Mouse (Mus musculus) embryonic fibroblast, embryonic 13.5 days (primary cell): ENCODE measurements around the gene Cga. TPM values are rescaled to one million over a fixed set of nuclear protein-coding genes. Genes with fewer than 3 reads are reported as not detected.

Experiments
- H3K27ac ChIP-seq: 2 replicates; pipeline ENCODE4 v1.5.1; 2012; ENCODE audit warnings: low read length, control low read depth, inconsistent platforms; ENCODE audit not compliant: insufficient read depth
- H3K4me1 ChIP-seq: 2 replicates; pipeline ENCODE4 v1.6.1; 2011; ENCODE audit warnings: low read length; ENCODE audit not compliant: control insufficient read depth, insufficient read depth
- H3K4me3 ChIP-seq: 2 replicates; pipeline ENCODE4 v1.5.1; 2011; ENCODE audit warnings: mild to moderate bottlenecking, control low read depth, low read length; ENCODE audit not compliant: insufficient read depth
- CTCF ChIP-seq: IDR thresholded peaks from 2 replicates; pipeline ENCODE4 v1.5.1; 2011; ENCODE audit warnings: mild to moderate bottlenecking, control low read depth, low read length, moderate library complexity, borderline replicate concordance; ENCODE audit not compliant: insufficient read depth
- POLR2A ChIP-seq: IDR thresholded peaks from 2 replicates; pipeline ENCODE4 v1.6.1; 2011; ENCODE audit warnings: low read depth, mild to moderate bottlenecking, control low read depth, low read length, moderate library complexity
- polyA plus RNA-seq: library from polyadenylated mRNA; stranded (reverse); fragments of >200 nt; gene quantifications from 2 replicates; pipeline ENCODE4 v1.2.4, GENCODE M21; 2011; ENCODE audit warnings: low read depth; ENCODE audit not compliant: missing spikeins, insufficient read length

Cga gene
- not detected in 2 replicates for polyA plus RNA-seq

- Histone ChIP-seq H3K27ac (no peak within 1 kb of the TSS), H3K4me1 (0 out of 2 replicates have a peak, but pooled peaks cover 3% of the 10 kb centered on the region), H3K4me3 (no peak within 1 kb of the TSS)
- TF ChIP-seq CTCF, result no peak
- no peak for TF ChIP-seq POLR2A
Observed at GRCm38 (mm10) chr4:34893479-34893878, at the start of gene Cga. Gene Cga (plus strand): TSS chr4:34893779.

- TF ChIP-seq CTCF, result no peak
- TF ChIP-seq POLR2A, result no peak
- Histone ChIP-seq H3K4me3 (no peak overlapping the region), H3K4me1 (no peaks in the 10 kb centered on the region; the same call in 1 of the 2 replicates), H3K27ac (no peak overlapping the region)
Observed at GRCm38 (mm10) chr4:34843839-34844238, 49.7 kb upstream of the Cga start.

- H3K4me3 ChIP-seq, result no peak overlapping the region
- no peak overlapping the region for H3K27ac ChIP-seq
- no peaks in the 10 kb centered on the region; the same call in 1 of the 2 replicates for H3K4me1 ChIP-seq
- TF ChIP-seq CTCF, result no peak
- TF ChIP-seq POLR2A, result no peak
Observed at GRCm38 (mm10) chr4:34847679-34848309, 45.8 kb upstream of the Cga start.

GRCm38 (mm10) chr4:34850156-34850555, 43.4 kb upstream of the Cga start:
- H3K4me1 ChIP-seq, result no peaks in the 10 kb centered on the region
- H3K4me3 ChIP-seq, result no peak overlapping the region
- TF ChIP-seq CTCF (no peak), POLR2A (no peak)
- H3K27ac ChIP-seq, result no peak overlapping the region

GRCm38 (mm10) chr4:34852051-34852450, 41.5 kb upstream of the Cga start:
- TF ChIP-seq CTCF (no peak), POLR2A (no peak)
- no peaks in the 10 kb centered on the region for H3K4me1 ChIP-seq
- no peak overlapping the region for H3K4me3 ChIP-seq
- H3K27ac ChIP-seq, result no peak overlapping the region

GRCm38 (mm10) chr4:34855966-34856365, 37.6 kb upstream of the Cga start:
- TF ChIP-seq CTCF, result no peak
- TF ChIP-seq POLR2A, result no peak
- Histone ChIP-seq H3K4me1 (peaks cover 7% of the 10 kb centered on the region), H3K27ac (no peak overlapping the region), H3K4me3 (no peak overlapping the region)

GRCm38 (mm10) chr4:34858903-34859302, 34.7 kb upstream of the Cga start:
- H3K4me3 ChIP-seq, result no peak overlapping the region
- H3K27ac ChIP-seq, result no peak overlapping the region
- TF ChIP-seq POLR2A, result no peak
- TF ChIP-seq CTCF, result no peak
- peaks cover 7% of the 10 kb centered on the region for H3K4me1 ChIP-seq

- peaks cover 7% of the 10 kb centered on the region for H3K4me1 ChIP-seq
- TF ChIP-seq POLR2A (no peak), CTCF (no peak)
- no peak overlapping the region for H3K4me3 ChIP-seq
- no peak overlapping the region for H3K27ac ChIP-seq
Observed at GRCm38 (mm10) chr4:34859416-34859815, 34.2 kb upstream of the Cga start.

GRCm38 (mm10) chr4:34861438-34861837, 32.1 kb upstream of the Cga start:
- peaks cover 7% of the 10 kb centered on the region for H3K4me1 ChIP-seq
- no peak overlapping the region for H3K27ac ChIP-seq
- TF ChIP-seq POLR2A, result no peak
- TF ChIP-seq CTCF, result no peak
- no peak overlapping the region for H3K4me3 ChIP-seq

GRCm38 (mm10) chr4:34869813-34870212, 23.8 kb upstream of the Cga start:
- H3K27ac ChIP-seq, result no peak overlapping the region
- no peak for TF ChIP-seq POLR2A
- TF ChIP-seq CTCF, result no peak
- H3K4me1 ChIP-seq, result no peaks in the 10 kb centered on the region
- no peak overlapping the region for H3K4me3 ChIP-seq
